Mouse (Mus musculus) mouse embryonic stem cell (cell line): ENCODE measurements around the gene Acot7.

Experiments
- in situ Hi-C, 2 experiments: fragments of 300-500 bp; cut with MboI; formaldehyde crosslinking; loops; 1 replicate in 1 of 2; 3 replicates in 1 of 2; pipeline ENCODE4 v1.14.3; 2019 to 2020; ENCODE audit warnings: low sequenced_read_pairs in 2 of 2, low pct_unique_long_range_greater_than_20kb in 1 of 2, mixed read lengths in 1 of 2; ENCODE audit not compliant: unreplicated experiment in 1 of 2

Acot7 gene

GRCm38 (mm10) chr4:152146033-152146827 lies 31.7 kb upstream of the Acot7 start:
- in situ Hi-C loops = no loop called here

- in situ Hi-C loops = no loop called here
Measured at GRCm38 (mm10) chr4:152150546-152150945, 27.4 kb upstream of the Acot7 start.

- in situ Hi-C loops = no loop called here
Measured at GRCm38 (mm10) chr4:152151451-152151965, 26.4 kb upstream of the Acot7 start.

GRCm38 (mm10) chr4:152151966-152152544 lies 25.9 kb upstream of the Acot7 start, which contains the start of gene Espn:
TSS of gene Espn (minus strand) at chr4:152152371.
- in situ Hi-C loops = no loop called here

DNA sequence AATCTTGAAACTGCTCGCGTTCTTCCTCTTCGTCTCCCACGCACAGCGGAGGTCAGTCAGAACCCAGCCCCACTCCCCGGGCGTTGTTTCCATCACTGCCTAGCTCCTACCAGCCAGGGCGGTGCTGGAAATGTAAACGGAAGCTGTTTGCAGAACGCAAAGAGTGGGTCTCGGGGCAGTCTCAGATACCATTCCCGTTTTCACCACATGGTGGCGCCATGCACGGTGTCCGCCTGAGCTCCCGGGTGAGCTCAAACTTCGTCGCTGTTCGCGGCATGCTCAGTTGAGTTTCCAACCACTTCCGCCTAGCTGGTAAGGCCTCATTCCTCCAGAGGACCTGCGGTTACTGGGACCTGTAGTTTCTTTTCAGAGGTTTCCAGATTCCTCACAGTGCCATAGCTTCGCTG lies 24.2 kb upstream of the Acot7 start:
- in situ Hi-C loops = no loop called here

DNA sequence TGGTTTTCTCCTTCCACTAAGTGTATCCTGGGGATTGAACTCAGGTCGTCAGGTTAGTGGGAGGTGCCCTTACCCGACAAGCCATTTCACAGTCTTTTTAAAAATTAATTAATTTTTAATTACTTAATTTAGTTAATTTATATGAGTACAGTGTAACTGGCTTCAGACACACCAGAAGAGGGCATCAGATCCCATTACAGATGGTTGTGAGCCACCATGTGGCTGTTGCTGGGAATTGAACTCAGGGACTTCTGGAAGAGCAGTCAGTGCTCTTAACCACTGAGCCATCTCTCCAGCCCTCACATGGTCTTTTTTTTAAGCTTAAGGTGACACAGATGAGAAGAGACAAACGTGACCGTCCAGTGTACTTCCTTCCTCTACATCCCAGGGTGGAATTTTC lies 22.9 kb upstream of the Acot7 start:
- in situ Hi-C loops = no loop called here

- in situ Hi-C loops = no loop called here
Measured at GRCm38 (mm10) chr4:152157779-152158584, 20.0 kb upstream of the Acot7 start.

- in situ Hi-C loops = no loop called here
Measured at GRCm38 (mm10) chr4:152158585-152159284, 19.2 kb upstream of the Acot7 start, which contains the start of gene Hes2. TSS of gene Hes2 (plus strand) at chr4:152158867.

- in situ Hi-C loops = no loop called here
Measured at GRCm38 (mm10) chr4:152159285-152159678, 18.7 kb upstream of the Acot7 start.

DNA sequence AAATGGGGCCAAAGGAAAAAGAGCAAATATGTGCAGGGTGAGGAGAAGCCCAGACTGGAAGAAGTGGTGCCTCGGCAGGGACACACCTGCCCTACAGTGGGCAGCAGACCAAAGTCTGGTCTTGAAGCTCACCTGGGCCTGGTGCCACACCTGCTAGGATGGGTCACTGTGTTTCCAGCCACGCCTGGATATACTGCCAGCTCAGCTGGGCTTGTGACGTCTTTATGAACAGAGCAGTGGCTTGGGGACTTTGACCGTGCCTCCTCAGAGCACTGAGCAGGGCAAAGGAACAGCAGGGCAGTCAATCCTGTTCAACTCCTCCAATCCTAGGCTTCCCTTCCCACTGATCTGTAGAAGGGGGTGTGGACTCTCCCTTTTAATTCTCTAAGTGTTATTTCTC lies 17.2 kb upstream of the Acot7 start:
- in situ Hi-C loops = no loop called here

- in situ Hi-C loops = no loop called here
Measured at GRCm38 (mm10) chr4:152161601-152162000, 16.3 kb upstream of the Acot7 start.

GRCm38 (mm10) chr4:152162748-152163147 lies 15.2 kb upstream of the Acot7 start:
- in situ Hi-C loops = no loop called here

DNA sequence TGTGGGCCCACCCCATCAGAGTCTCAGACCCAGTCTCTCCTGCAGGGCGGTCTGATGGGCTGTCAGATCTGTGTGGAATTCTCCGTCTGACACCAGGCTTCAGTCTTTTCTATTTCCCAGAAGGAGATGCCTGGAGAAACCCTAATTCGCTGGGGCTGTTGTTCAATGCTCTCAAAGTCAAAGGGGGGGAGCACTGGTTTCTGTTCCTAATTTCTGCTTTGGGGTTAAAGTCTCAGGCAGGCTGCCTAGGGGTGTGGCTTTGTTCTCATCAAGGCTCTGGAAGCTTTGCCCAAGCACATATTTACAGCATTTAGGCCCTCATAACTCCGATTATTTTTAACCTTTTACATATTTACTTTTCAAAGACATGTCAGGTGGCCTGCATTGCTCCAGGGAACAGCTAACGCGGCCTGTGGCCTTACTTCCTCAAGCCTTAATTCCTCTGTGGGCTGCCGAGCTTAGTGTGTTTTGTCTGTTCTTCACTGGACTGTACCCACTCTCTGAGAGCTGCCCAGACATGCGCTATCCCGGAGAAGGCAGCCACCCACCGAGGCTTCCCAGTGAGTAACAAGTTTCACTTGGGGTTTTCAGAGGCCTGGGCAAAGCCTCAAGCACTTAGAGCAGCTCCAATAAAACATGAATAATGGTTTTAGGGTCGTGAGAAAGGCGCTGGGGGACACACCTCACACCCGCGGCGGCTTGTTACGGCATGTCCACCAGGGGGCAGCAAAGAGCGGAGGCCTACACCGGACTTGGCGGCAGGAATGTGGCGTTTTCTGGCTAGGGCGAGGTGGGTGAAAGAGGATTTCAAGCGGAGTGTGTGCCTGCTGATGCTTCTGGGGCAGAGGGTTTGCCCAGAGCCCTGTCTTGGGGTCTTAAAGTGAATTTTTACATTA lies 12.7 kb upstream of the Acot7 start:
- in situ Hi-C loops = no loop called here

- in situ Hi-C loops = no loop called here
Measured at GRCm38 (mm10) chr4:152168052-152168451, 9.9 kb upstream of the Acot7 start.

DNA sequence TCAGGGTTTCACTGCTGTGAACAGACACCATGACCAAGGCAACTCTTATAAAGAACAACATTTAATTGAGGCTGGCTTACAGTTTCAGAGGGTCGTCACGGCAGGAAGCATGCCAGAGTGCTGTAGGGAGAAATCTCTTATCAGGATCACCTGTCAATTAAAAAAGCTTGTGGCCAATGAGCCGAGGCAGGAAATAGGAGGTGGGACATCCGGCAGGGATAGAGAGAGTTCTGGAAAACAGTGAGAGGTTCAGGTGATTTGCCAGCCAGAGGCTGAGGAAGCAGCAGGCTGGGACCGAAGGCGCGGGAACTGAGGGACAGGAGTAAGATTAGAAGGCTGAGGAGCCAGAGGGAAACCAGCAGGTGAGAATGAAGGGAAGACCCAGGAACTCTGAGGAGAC lies 8.8 kb upstream of the Acot7 start:
- in situ Hi-C loops = no loop called here

DNA sequence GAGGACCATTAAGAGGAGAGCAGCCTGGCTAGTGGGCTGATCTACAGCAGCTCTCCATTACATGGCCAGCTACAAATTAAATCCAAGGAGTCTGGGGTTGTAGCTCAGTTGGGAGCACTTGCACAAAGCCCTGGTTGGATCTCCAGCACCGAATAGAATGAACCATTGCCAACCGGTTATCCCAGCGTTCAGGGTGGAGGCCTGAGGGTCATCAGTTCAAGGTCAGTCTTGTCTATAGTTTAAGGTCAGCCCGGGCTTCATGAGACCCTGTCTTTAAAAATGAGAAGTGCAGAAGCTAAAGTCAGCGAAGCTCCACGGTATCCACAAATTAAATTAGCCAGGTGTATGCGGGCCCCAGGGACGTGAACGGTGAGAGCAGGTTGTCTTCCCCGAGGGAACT lies 7.6 kb upstream of the Acot7 start:
- in situ Hi-C loops = loop anchor here (5.0 to 10.0 kb wide), 5 partner anchors 42 to 267 kb away; partner anchors contain the start of genes Hes3 (in 1 of the 2) and Icmt (in 1 of the 2)

GRCm38 (mm10) chr4:152171543-152171942 lies 6.4 kb upstream of the Acot7 start:
- in situ Hi-C loops = loop anchor here (5.0 to 10.0 kb wide), 5 partner anchors 41 to 266 kb away; partner anchors contain the start of genes Hes3 (in 1 of the 2) and Icmt (in 1 of the 2)
